Mouse (Mus musculus): ENCODE data around the gene Cbx8. TPM values are rescaled to one million over a fixed set of nuclear protein-coding genes. Genes with fewer than 3 reads are reported as not detected.

The Cbx8 gene
- total RNA-seq, 2 experiments from 2014 or later, result 12.9 to 17.7 TPM

GRCm38 (mm10) chr11:119080461-119081147, 39.8 kb upstream of the Cbx8 start:
- intact Hi-C loops (cut with DNase I), result no loop called here
- no peak for DNase-seq (ENCODE audit: low spot score in 2 of 2)

GRCm38 (mm10) chr11:119079445-119079837, 38.7 kb upstream of the Cbx8 start:
- intact Hi-C loops (cut with DNase I), result no loop called here
- DNase-seq (ENCODE audit: low spot score in 2 of 2), result no peak

- DNase-seq (ENCODE audit: low spot score in 2 of 2), result peak in 1 of 2 experiments; percentile 58
- intact Hi-C loops (cut with DNase I), result no loop called here
Observed at GRCm38 (mm10) chr11:119078691-119079444, 38.1 kb upstream of the Cbx8 start.

- intact Hi-C loops (cut with DNase I), result no loop called here
Observed at GRCm38 (mm10) chr11:119077755-119078154, 37.0 kb upstream of the Cbx8 start.

GRCm38 (mm10) chr11:119075805-119076204, 35.0 kb upstream of the Cbx8 start:
- DNase-seq (ENCODE audit: low spot score in 2 of 2), result no peak
- intact Hi-C loops (cut with DNase I), result no loop called here

More at GRCm38 (mm10) chr11:119077755-119078154, 37.0 kb upstream of the Cbx8 start:
- DNase-seq (ENCODE audit: low spot score in 2 of 2), result no peak

- no peak for DNase-seq (ENCODE audit: low spot score in 2 of 2)
- intact Hi-C loops (cut with DNase I), result no loop called here
Observed at GRCm38 (mm10) chr11:119073876-119074433, 33.2 kb upstream of the Cbx8 start.

GRCm38 (mm10) chr11:119072986-119073385, 32.2 kb upstream of the Cbx8 start:
- intact Hi-C loops (cut with DNase I), result no loop called here
- no peak for DNase-seq (ENCODE audit: low spot score in 2 of 2)

- intact Hi-C loops (cut with DNase I), result no loop called here
- no peak for DNase-seq (ENCODE audit: low spot score in 2 of 2)
Observed at GRCm38 (mm10) chr11:119072239-119072638, 31.5 kb upstream of the Cbx8 start.

- DNase-seq (ENCODE audit: low spot score in 2 of 2), result no peak
- intact Hi-C loops (cut with DNase I), result no loop called here
Observed at GRCm38 (mm10) chr11:119066841-119067240, 26.1 kb upstream of the Cbx8 start.

- intact Hi-C loops (cut with DNase I), result loop anchor here (1.0 kb wide), 1 partner anchor 25 kb away; no protein-coding TSS in a partner anchor
- DNase-seq (ENCODE audit: low spot score in 2 of 2), result no peak
Observed at GRCm38 (mm10) chr11:119059256-119059655, 18.5 kb upstream of the Cbx8 start.

- intact Hi-C loops (cut with DNase I), result no loop called here
- DNase-seq (ENCODE audit: low spot score in 2 of 2), result no peak
Observed at GRCm38 (mm10) chr11:119058041-119058995, 17.5 kb upstream of the Cbx8 start.

GRCm38 (mm10) chr11:119057291-119057690, 16.5 kb upstream of the Cbx8 start:
- no peak for DNase-seq (ENCODE audit: low spot score in 2 of 2)
- intact Hi-C loops (cut with DNase I), result no loop called here

- DNase-seq (ENCODE audit: low spot score in 2 of 2), result peak; percentile 54 to 73
- intact Hi-C loops (cut with DNase I), result loop anchor here (1.0 kb wide), 1 partner anchor 29 kb away; no protein-coding TSS in a partner anchor
Observed at GRCm38 (mm10) chr11:119056301-119057211, 15.8 kb upstream of the Cbx8 start.

GRCm38 (mm10) chr11:119055571-119056131, 14.9 kb upstream of the Cbx8 start:
- intact Hi-C loops (cut with DNase I), result loop anchor here (1.0 kb wide), 1 partner anchor 30 kb away; no protein-coding TSS in a partner anchor
- no peak for DNase-seq (ENCODE audit: low spot score in 2 of 2)

- peak in 1 of 2 experiments; percentile 48 for DNase-seq (ENCODE audit: low spot score in 2 of 2)
- intact Hi-C loops (cut with DNase I), result no loop called here
Observed at GRCm38 (mm10) chr11:119054351-119055345, 13.9 kb upstream of the Cbx8 start.

GRCm38 (mm10) chr11:119053738-119054350, 13.1 kb upstream of the Cbx8 start:
- intact Hi-C loops (cut with DNase I), result no loop called here
- DNase-seq (ENCODE audit: low spot score in 2 of 2), result peak; percentile 61 to 66

All from left cerebral cortex, postnatal 25 days (tissue).